Mouse (Mus musculus): Measurements from ENCODE around the gene Zfp821. TPM values are rescaled to one million over a fixed set of nuclear protein-coding genes. Genes with fewer than 3 reads are reported as not detected.

Gene Zfp821
- polyA plus RNA-seq, 1 experiment from 2014 or later, result 6.4 TPM

DNA sequence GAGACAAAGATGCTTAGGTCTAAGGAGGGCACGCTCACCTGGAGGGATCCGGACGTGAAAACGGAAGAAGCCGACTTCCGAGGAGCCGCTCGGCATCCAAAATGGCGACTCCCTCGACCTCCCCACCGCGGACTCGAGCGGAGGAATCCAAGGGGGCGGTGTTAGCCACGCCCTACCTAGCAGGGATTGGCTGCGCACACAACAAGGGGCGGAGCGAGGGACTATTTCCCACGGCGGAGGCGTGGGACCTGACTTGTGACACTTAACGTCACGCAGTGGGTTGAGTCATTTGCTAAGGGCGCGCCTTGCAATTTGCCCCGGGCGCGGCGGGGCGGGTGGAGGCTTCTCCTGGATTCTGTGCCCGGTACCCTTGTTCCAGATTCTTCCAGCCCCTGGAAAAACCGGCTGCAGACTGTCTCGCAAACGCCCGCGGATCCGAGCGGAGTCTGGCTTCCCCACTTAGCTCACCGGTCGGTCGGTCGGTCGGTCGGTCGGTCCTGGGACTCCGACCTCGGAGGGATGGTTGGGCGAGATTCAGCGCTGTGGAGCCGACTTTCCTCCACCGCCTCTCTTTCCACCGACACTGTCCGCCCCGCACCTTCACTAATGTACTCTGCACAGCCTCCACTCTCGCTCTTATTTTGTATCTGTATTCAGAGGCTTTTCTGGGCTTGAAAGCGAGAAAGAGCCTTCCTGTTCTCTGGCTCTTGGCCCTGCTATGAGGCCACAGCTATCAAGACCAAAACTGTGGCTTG is 12.0 kb upstream of the Zfp821 start, which contains the start of gene Ist1:
Gene Ist1 (minus strand): TSS at position 115 of the 755 bp plus-strand sequence.
- H3K4me1 ChIP-seq (replicated peaks; ENCODE audit: control insufficient read depth, insufficient read depth, low read length), result peaks cover 8% of the 10 kb centered on the region; the same call in 1 of the 2 replicates
- no peak; the same call in 1 of the 2 replicates for TF ChIP-seq CTCF (IDR thresholded peaks at IDR 0.05; ENCODE audit: low read depth)
- H3K27ac ChIP-seq (ENCODE audit: low read depth, low read length), result peak within 1 kb of the TSS; percentile 87
- H3K27me3 ChIP-seq (replicated peaks; ENCODE audit: control insufficient read depth, insufficient read depth, low read length), result no peaks in the 10 kb centered on the region
- ATAC-seq, result peak; percentile 98
- H3K9me3 ChIP-seq (ENCODE audit: control insufficient read depth), result no peaks in the 10 kb centered on the region
- WGBS, result under 1% methylated on average over 57 of the region's 57 CpGs
- no peaks in the 10 kb centered on the region for H3K36me3 ChIP-seq (ENCODE audit: control insufficient read depth, insufficient read depth)
- H3K4me3 ChIP-seq (ENCODE audit: low read depth, low read length), result peak within 1 kb of the TSS; percentile 93
- H3K4me2 ChIP-seq (replicated peaks; ENCODE audit: low read depth), result peak within 1 kb of the TSS; percentile 87
- peak within 1 kb of the TSS; percentile 89 for H3K9ac ChIP-seq (ENCODE audit: low read depth, low read length)

DNA sequence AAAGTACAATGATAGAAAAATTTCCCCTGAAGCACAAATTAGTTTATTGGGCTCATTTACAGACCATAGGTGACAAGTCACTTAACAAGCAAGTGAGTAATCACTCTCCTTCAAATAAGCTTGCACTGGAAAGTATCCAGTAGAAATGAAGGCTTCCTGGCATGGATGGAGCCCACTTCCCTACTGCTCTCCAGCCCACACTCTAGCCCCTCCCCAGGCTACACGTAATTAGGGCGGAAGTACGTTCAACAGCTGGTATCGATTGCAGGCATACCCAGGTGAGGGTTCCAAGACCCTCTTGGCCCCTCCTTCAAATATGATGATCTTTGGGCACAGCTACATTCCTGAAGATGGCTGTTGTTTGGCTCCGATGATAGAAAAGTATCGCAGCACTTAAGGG is 11.2 kb upstream of the Zfp821 start:
- no peak for TF ChIP-seq CTCF (IDR thresholded peaks at IDR 0.05; ENCODE audit: low read depth)
- no peak overlapping the region for H3K27ac ChIP-seq (ENCODE audit: low read depth, low read length)
- no peak overlapping the region for H3K9ac ChIP-seq (ENCODE audit: low read depth, low read length)
- no peak for ATAC-seq
- no peaks in the 10 kb centered on the region for H3K27me3 ChIP-seq (replicated peaks; ENCODE audit: control insufficient read depth, insufficient read depth, low read length)
- H3K36me3 ChIP-seq (ENCODE audit: control insufficient read depth, insufficient read depth), result no peaks in the 10 kb centered on the region
- H3K4me3 ChIP-seq (ENCODE audit: low read depth, low read length), result no peak overlapping the region
- H3K4me1 ChIP-seq (replicated peaks; ENCODE audit: control insufficient read depth, insufficient read depth, low read length), result peaks cover 8% of the 10 kb centered on the region; the same call in 1 of the 2 replicates
- 53% methylated on average over 6 of the region's 6 CpGs for WGBS
- no peaks in the 10 kb centered on the region for H3K9me3 ChIP-seq (ENCODE audit: control insufficient read depth)
- peak overlapping the region; percentile 87 for H3K4me2 ChIP-seq (replicated peaks; ENCODE audit: low read depth)

DNA sequence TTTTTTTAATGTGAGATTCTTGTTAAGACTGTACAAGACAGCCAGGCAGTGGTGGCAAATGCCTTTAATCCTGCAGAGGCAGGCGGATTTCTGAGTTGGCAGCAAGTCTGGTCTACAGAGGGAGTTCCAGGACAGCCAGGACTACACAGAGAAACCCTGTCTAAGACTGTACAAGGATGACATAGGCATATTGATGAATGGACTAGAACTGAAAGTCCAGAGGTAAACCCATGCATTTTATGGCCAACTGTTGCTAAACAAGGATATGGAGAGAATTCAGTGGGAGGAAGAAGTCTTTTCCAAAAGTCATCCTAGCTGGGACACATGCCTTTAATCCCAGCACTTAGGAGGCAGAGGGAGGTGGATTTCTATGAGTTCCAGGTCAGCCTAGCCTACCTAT is 7.6 kb upstream of the Zfp821 start:
- Histone ChIP-seq H3K27ac (ENCODE audit: low read depth, low read length) (no peak overlapping the region), H3K4me3 (ENCODE audit: low read depth, low read length) (no peak overlapping the region), H3K27me3 (replicated peaks; ENCODE audit: control insufficient read depth, insufficient read depth, low read length) (0 out of 2 replicates have a peak, but pooled peaks cover 2% of the 10 kb centered on the region), H3K9ac (ENCODE audit: low read depth, low read length) (no peak overlapping the region), H3K4me1 (replicated peaks; ENCODE audit: control insufficient read depth, insufficient read depth, low read length) (no peaks in the 10 kb centered on the region), H3K9me3 (ENCODE audit: control insufficient read depth) (no peaks in the 10 kb centered on the region), H3K36me3 (ENCODE audit: control insufficient read depth, insufficient read depth) (no peaks in the 10 kb centered on the region), H3K4me2 (replicated peaks; ENCODE audit: low read depth) (no peak overlapping the region)
- WGBS, result 78% methylated on average over 1 of the region's 1 CpGs
- no peak for TF ChIP-seq CTCF (IDR thresholded peaks at IDR 0.05; ENCODE audit: low read depth)
- no peak for ATAC-seq

DNA sequence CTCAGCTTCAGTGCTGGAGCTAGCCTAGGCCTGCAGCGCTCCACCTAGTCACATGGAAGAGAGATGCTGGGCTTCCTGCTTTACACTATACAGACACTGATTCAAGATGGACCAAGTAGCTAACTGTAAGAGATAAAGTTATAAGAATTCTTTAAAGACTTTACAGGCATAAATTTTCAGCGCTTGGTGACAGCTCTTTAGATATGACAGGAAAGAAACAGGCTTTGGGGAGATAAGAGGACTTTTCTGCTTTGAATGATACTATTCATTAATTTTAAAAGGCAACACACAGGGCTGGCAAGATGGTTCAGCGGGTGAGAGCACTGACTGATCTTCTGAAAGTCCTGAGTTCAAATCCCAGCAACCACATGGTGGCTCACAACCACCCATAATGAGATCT is 6.9 kb upstream of the Zfp821 start:
- no peak for TF ChIP-seq CTCF (IDR thresholded peaks at IDR 0.05; ENCODE audit: low read depth)
- WGBS, result 81% methylated on average over 3 of the region's 3 CpGs
- no peak for ATAC-seq

DNA sequence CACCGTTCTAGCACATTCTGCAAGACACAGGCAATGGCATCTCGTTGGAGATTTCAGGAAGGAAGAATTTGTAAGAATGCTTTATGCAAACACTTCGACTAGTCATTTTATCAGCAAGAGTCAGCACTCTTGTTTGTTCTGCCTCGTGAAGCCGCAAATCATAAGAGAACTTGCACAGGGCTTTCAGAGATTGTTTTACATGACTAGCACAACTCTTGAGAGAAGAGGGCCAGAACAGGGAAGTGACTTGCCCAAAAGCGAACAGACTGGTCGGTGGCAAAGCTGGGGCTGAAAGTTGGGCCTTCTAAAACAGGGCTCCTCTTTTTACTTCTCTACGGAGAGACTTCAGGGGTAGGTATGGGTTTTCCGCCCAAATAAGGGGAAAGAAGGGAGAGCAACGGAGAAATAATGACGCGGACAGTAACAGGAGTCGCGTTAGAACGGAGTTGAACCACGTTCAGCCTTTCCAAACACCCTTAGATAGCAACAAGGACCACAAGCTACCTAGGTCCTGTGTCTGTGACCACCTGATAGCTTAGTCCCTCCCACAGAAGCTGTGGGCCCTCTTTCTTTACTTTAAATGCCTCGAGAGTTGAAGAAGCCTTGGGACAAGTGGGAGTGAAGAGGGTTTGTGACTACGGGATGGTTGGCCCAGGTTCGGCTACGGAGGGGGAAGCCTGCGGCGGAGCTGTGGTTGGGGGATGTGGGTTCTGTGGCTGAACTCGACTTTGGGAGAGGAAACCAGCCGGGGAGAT is 604 bp upstream of the Zfp821 start:
- 5% methylated on average over 24 of the region's 24 CpGs for WGBS
- H3K9ac ChIP-seq (ENCODE audit: low read depth, low read length), result peak overlapping the region; percentile 96
- ATAC-seq, result peak; percentile 29

More for the DNA sequence above, 6.9 kb upstream of the Zfp821 start:
- Histone ChIP-seq H3K4me1 (replicated peaks; ENCODE audit: control insufficient read depth, insufficient read depth, low read length) (no peaks in the 10 kb centered on the region), H3K27ac (ENCODE audit: low read depth, low read length) (no peak overlapping the region), H3K36me3 (ENCODE audit: control insufficient read depth, insufficient read depth) (no peaks in the 10 kb centered on the region), H3K27me3 (replicated peaks; ENCODE audit: control insufficient read depth, insufficient read depth, low read length) (0 out of 2 replicates have a peak, but pooled peaks cover 3% of the 10 kb centered on the region), H3K4me3 (ENCODE audit: low read depth, low read length) (no peak overlapping the region), H3K9me3 (ENCODE audit: control insufficient read depth) (no peaks in the 10 kb centered on the region), H3K9ac (ENCODE audit: low read depth, low read length) (no peak overlapping the region), H3K4me2 (replicated peaks; ENCODE audit: low read depth) (no peak overlapping the region)

More for the DNA sequence above, 604 bp upstream of the Zfp821 start:
- Histone ChIP-seq H3K4me1 (replicated peaks; ENCODE audit: control insufficient read depth, insufficient read depth, low read length) (0 out of 2 replicates have a peak, but pooled peaks cover 3% of the 10 kb centered on the region), H3K4me3 (ENCODE audit: low read depth, low read length) (peak overlapping the region; percentile 97), H3K27me3 (replicated peaks; ENCODE audit: control insufficient read depth, insufficient read depth, low read length) (0 out of 2 replicates have a peak, but pooled peaks cover 3% of the 10 kb centered on the region), H3K4me2 (replicated peaks; ENCODE audit: low read depth) (peak overlapping the region; percentile 86), H3K36me3 (ENCODE audit: control insufficient read depth, insufficient read depth) (peaks cover 15% of the 10 kb centered on the region; the same call in 1 of the 2 replicates), H3K27ac (ENCODE audit: low read depth, low read length) (peak overlapping the region; percentile 89; the same call in 1 of the 2 replicates), H3K9me3 (ENCODE audit: control insufficient read depth) (no peaks in the 10 kb centered on the region)
- TF ChIP-seq CTCF (IDR thresholded peaks at IDR 0.05; ENCODE audit: low read depth), result no peak
